Mouse (Mus musculus): ENCODE data around the gene Adgrv1.
"Not testable (repeated sequence)": the region's sequence is repeated elsewhere in the genome, so short reads cannot be mapped to it uniquely, and the experiment has no call there.

Gene Adgrv1

DNA sequence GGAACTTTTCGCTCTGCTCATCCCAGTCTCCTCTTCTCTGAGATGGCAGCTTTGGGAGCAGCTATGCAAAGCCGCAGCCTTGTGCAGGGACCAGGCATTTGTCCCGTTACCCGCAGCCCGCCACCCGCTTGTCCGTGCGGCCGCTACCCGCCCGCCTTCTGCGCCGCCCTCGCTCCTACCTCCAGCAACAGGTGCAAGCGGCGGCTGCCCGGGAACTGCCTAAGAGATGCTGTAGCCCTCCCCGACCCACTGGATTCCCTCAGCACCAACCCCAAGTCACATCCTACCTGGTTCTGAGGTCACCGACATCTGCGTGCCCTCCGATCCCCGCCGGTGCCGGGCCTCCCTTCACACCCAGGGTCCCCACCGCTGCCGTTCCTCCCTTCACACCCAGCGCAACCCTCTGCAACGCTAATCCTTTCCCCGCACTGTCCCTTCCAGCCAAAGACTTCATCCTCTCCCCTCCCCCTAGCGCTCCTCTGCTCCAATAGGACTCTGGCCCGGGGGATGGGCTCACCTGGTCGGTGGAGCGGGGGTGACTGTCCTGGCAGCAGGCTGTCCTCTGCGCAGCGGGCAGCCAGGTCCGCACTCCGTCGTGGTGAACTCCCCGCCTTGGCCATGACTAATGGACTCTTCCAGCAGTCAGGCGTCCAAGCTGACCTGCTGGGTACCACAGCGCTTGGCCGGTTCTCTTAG lies at the start of gene Adgrv1:
Gene Adgrv1, minus strand, starts transcription at position 435 of the 696 bp plus-strand sequence.
- DNase-seq: peak; percentile 55

DNA sequence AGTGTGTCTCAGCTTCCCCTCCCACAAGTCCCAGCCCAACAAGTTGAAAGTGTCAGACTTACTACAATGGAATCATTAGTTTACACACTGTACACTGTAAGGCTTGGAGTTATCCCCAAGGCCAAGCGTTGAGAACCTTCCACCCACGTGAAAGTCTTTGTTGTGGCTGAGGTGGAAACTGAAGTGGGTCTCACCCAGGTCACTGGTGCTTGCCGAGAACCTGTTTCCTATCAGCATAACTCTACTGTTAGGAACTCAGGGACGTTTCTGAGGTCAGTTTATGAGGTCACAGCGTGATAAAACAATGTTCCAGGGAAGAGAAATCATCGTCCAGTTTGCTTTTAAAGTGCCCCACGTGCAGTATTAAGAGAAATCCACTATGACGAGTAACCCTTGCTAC lies 42.4 kb upstream of the Adgrv1 start:
- no peak for DNase-seq

DNA sequence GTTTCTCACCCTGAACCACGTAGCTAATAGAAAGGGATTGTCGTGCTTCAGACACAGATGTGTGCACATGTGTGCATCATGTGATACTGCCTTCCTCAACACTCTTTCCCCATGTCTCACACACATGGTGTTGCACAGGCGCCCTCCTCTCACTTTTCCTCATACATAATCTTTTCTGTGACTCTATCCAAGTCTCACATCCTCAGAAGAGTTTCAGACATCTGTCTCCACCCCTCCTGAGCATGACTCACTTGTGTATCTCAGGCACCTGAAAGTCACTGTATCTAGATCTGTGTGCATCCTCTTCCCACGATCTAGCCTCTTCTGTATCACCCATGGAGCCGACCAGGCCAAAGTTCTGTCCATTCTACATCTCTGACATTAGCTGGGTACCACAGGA lies 34.8 kb upstream of the Adgrv1 start:
- no peak for DNase-seq

DNA sequence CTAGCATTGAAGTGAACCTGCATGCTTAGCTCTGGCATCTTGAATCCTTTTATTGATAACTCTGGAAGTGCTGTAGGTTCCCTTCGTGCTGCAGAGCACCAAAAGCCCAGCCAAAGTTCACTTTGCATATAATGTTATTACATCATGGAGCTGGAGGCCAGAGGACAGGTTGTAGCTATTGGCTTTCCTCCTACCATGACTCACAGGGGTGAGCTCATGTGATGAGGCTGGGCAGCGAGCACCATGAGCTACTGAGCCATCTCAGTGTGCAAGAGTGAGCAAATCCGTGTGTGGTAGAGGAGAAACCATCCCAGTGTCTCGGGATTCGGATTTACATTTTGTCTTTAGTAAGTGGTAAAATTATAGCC lies 31.4 kb upstream of the Adgrv1 start:
- no peak for DNase-seq

DNA sequence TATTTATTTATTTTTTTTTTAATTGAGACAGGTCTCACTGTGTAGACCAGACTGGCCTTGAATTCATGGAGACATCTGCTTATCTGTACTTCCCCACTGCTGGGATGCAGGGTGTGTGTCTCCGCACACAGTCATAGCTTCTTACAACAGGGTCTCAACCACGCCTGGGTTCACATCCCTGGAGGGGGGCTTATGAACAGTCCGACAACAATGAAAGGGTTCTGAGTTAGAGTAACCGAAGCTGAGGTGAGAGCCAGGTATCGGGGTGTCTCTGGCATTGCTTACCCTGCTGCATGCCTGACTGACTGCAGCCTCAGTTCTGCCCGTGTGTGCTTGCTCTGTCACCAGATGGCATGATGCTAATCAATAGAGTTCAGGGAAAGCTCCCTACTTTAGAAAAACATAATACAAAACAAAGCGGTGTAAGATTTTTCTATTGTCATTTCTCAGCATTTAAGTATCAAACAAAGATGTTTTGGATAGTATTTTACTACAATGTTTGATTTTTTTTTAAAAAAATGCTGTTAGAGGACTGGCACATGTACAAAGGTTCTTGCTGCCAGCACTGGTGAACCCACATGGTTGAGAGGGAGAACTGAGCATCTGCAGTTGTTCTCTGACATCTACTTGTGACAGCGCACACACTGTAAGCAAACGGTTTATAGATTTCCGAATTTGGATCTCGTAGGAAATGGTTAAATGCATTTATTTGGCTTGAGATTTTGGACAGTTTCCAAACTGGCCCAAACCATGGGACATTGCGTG lies 30.8 kb upstream of the Adgrv1 start:
- no peak for DNase-seq

DNA sequence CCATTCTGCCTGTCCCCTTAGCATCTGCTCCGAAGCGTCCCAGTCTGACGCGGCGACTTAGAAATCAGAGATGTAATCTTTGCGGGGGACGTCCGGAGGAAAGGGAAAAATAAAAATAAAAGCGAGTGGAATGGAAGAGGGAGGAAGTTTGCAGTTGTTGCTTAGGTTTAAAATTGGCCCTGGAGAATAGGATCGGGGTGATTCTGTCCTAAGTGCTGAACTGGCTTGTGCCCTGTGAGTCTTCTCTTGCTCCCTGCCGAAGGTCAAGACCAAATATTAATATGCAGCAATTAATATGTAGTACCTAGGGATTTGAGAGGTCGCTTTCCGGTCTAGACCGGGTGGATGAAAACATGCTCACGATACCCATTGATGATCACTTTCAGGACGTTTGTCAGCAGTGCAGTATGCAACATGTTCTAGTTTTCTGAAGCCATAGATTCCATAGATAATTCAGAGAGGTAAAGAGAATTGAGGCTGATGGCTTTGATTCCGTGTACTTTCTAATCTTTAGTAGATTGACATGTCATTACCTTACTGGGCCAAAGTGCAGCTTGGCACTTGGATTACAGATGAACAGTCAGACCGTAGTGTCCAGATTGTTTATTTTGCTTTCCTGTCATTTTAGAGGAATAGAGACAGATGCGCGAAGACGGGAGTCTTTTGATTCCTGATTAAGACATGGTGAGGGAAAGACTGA lies 25.2 kb upstream of the Adgrv1 start:
- DNase-seq: no peak

DNA sequence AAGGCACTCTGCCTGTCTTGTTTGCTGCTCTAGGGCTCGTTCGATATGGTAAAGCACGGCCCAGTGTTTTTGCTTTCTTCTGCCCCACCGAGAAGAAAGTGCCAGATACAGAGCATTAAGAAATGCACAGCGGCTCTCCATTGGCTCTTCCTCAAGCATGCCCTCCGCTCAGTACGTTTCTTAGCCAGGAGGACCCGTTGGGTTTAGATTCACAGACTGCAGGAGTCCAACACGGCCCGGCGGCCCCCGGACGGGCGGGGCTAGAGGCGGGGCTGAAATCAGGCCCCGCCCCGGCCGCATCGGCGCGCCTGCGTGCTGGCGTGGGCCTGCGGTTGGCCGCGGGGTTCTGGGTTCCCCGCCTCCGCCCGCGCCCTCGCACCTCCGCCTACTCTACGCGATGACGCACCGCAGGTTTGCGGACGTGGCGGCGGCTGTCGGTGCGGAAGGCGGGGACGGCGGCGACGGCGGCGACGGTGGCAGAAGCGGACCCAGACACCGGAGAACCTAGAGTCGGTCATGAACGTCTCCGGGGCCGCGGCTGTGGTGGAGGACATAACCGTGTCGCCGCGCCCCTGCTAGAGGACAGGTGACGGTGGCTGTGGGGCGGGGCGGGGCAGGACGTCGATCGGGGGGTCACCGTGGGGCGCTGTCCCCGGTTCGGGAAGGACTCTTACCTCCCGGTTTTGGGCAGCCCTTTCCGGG lies 24.5 kb upstream of the Adgrv1 start, which contains the start of gene Lysmd3:
Gene Lysmd3, plus strand, starts transcription at position 313 of the 702 bp plus-strand sequence.
- peak; percentile 94 for DNase-seq

DNA sequence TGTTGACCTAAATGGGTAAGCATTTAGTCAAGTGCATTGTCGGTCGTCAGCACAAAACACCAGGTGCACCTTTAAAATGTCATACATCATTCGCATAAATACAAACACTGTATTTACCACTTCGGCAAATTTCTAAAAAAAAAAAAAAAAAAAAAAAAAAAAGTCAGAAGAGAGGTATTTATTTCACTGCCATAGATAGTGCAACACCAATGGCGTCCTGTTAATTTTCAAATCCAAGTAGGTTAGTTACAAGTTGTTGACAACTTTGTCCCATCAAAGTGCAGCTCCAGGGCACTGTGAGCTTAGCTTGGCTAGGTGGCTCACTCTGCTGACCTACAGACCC lies 24.0 kb upstream of the Adgrv1 start:
- DNase-seq: no peak

DNA sequence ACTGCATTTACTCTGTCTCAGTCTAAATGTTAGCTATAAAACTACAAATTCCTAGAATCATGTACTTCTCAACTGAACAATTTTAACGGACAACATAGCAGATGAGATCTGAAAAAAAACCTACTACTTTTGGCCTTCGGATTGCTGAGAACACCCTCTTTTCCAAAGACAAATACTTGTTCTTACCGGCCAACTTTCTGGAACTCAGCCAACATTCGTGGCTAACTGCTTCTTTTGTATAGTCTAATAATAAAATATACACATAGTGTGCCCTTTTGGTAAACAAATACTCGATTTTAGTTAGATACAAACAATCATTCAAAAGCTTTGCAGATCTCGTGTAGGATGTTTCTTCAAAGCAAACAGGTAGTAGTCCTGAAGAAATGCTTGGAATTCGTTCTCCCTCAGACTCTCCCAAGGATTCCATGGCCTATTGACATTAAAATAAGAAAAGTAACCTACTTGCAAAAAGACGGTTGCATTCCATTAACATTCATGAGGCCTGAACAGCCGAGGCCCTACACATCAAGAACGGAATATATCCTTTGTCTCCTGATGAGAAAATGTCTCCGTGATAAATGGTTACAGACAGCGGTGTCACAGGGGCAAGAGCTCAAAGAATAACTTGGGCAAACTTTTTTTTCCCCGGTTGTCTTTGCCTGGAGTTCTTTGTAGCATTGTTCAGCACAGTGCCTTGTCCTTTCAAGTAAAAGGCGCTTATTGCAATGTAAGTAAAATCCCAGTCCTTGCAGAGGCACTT lies 23.3 kb upstream of the Adgrv1 start:
- DNase-seq: no peak

DNA sequence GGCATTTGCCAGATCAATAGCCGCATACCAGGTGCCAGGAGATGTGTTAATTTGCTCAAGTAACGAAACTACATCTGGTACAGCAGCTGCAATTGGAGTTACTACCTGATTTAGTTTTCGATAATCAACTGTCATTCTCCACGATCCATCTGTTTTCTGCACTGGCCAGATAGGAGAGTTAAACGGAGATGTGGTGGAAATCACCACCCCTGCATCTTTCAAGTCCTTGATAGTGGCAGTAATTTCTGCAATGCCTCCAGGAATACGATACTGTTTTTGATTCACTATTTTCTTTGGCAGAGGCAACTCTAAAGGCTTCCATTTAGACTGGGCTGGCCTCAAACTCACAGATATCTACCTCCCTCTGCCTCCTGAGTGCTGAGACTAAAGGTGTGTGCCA lies 17.4 kb upstream of the Adgrv1 start:
- DNase-seq: not testable (repeated sequence)

DNA sequence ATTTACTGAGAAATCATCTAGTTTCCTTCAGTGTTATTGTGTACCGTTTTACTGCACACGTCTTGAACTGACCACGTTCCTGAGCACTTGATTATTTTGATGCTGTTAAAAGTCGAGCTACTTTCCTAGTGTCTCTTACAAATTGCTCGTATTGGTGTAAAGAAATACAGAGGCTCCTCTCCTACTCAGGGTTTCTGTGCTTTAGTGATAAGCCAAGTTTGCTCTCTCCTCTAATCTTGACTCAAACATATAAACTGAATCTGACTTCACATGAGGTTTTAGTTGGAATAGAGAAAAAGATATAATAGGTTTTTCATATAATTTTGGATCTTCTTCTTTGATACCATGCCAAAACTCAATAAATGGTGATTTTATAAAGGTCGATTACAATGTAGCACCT lies 13.4 kb upstream of the Adgrv1 start:
- no peak for DNase-seq

DNA sequence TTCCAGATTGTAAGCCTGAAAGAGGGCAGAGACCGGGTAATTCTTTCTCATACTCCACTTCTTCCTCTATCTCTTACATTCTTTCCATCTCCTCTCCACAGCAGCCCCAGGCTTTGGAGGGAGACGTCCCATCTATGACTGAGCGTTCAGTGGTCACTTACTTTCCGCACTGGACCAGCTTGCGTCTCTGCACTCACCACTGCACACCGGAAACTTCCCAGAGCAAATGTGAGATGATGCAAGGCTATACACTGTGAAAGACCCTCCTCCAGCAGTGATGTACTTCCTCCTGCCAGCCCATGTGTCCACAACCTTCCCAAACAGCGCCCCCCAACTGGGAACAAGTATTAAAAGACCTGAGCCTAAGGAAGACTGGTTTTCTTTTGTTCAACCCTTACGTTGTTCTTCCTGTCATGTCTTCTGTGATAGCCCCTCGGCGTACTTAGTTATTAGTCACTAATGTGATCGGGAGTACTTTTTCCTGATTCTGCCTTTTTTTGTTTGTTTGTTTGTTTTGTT lies 11.2 kb upstream of the Adgrv1 start:
- no peak for DNase-seq

DNA sequence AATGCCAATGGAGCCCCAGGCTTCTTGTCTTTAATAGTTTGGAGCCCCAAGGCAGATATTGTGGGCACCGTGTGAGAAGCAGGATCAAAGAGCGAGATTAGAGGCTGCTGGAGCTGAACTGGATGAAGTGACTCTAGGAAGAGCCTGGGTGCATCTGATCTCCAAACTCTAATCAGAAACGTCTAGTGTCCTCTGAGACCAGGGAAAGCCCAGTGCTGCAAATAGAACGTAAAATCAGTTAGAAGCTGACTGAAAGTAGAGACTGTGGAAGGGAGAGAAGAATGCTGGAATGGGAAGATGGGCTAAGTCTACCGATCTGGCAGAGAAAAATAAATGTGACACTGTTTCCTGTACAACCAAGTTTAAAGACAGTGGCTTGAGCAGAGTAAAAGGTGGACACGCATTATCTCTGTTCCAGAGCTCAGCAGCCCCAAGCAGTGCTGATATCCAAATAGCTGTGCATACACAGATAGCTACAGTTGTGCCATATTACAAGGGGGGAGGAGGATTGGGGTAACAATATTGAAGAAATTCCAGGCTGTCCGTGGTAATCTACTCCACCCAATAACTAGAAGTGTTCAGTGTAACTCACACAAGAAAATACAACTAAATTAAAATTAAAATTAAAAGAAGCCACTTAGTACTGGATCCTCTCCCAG lies 9.7 kb upstream of the Adgrv1 start:
- no peak for DNase-seq

DNA sequence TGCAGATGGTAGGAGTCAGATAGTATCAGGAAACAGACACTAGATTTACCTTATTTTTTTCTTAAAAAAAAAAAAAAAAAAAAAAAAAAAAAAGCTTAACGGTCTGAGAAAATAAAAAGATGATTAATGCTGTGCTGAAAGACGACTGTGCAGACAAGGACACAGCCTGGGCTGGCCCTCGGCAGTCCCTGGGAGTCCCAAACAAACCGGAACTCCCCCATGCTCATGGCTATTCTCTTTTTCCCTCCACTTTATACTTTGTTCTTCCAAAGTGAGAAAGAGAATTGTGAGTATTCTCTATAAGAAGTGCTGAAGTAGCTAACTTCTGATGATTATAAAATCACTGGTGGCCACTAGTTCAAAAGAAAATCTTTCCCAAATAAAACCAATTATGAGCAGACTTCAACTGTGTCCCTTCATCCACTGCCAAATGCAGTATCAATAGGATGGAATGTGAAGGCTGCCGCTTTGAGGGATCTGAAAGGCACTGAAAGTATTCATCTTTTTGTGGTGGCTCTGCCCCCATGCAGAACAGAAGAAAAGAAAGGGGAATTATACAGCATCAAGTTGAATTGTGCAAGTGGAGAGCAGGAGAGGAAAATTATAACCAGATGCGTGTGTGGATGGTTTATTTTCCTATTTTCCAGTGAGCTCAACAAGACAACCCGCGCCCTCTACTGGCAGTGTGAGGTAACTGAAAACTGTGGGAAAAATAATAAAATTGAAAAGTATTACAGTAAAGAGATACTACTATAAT lies 8.5 kb upstream of the Adgrv1 start:
- DNase-seq: peak; percentile 57

DNA sequence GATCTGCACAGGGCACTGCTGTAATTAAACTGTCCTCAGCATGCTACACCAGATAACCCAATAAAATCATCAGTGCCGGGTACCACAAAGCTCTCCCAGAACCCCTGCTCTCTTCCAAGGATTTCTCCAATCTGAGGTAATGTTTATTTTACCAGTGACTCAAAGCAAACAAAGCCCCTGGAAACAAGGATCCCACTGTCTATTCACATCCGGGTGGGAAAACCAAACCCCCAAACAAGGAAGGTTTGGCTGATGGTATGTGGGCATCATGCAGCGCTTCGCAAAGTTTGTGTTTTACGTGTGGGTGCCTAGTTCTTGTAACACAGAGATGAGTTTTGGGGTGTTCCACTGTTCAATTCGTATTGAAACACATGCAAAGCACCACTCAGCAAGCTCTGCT lies 7.9 kb upstream of the Adgrv1 start:
- DNase-seq: no peak

DNA sequence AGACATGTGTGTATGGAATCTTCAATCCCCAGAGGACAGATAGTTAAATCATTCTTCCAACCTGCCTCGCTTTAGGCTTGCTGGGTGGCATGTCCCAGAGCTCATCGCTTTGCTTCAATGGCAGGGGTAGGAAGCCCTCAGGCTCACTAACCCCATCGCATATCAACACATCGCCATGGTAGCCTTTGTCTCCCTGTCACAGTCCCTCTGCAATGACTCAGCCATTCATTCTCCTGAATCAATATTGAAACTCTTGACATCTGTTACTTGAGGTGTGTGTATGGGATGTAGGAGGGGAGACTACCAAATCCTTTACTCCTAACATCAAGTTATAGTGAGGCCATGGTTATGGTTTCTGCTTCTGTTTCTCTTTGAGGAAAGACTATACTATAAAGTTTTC lies 6.7 kb upstream of the Adgrv1 start:
- DNase-seq: no peak

DNA sequence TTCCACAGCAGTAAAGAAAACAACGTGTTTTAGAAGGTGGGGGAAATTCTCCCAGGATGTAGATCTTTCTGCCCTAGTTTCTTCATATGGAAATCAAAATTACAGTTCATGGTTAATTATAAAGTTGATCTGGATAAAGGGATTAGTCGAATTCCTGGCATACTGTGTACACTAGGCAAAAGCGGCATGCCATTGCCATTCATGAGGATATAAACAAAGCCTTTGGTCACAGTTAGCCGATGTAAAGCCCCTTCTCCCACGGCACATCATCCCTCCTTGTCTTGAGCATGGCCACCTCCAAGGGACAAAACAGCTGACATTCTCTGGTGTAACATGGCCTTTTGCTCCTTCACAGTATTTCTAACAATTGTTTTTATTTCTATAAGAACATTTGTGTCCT lies 2.4 kb downstream of the Adgrv1 start:
- no peak for DNase-seq

DNA sequence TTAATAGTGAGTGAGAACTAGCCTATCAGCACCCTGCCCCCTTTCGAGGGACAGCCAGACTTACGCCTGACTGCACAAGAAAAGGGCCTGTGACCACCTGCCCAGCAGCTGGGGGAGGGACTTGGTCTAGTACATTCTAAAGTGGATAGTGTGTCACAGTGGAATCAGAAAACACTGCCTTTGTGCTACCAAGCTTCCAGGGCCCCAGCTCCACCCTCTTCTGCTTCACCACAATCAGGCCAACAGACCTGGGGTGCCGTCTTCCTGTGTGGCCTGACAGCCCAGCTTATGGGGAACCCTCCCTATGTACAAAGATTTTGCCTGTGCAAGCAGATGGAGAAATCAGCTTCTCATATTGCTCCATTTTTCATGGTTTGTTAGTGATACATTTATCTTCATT lies 3.6 kb downstream of the Adgrv1 start:
- no peak for DNase-seq

DNA sequence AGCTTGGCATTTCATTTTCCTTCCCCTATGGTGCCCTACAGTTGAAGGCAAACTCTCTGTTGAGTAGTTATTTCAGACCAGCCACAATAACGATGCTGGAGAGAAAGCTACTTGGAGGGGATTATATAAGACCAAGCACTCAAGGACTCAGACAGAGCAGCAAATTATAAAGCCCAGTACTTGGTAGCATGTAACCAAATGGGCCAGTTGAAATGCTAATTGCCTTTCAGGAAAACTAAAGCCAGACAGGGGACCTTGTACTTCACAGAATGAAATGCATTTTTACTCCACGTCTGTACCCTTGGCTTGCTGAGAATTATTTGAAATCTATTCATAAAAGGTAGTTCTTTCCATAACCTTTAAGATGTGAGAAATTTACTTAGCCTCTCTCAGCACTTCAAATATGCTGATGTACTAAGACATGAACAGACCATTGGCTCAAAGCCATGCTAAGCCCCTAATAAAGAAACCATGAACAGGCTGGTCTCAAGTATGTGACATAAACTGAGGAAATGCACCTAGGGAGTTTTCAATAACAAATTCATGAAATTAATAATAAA lies 4.2 kb downstream of the Adgrv1 start:
- no peak for DNase-seq

DNA sequence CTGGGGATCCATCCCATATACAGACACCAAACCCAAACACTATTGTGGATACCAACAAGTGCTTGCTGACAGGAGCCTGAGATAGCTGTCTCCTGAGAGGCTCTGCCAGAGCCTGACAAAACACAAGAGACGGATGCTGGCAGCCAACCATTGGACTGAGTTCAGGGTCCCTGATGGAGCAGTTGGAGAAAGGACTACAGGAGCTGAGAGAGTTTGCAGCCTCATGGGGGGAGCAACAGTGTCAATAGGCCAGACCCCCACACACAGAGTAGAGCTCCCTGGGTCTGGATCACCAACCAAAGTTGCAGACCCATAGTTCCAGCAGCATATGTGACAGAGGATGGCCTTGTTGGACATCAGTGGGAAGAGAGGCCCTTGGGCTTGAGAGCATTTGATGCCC lies 5.1 kb downstream of the Adgrv1 start:
- DNase-seq: not testable (repeated sequence)

DNA sequence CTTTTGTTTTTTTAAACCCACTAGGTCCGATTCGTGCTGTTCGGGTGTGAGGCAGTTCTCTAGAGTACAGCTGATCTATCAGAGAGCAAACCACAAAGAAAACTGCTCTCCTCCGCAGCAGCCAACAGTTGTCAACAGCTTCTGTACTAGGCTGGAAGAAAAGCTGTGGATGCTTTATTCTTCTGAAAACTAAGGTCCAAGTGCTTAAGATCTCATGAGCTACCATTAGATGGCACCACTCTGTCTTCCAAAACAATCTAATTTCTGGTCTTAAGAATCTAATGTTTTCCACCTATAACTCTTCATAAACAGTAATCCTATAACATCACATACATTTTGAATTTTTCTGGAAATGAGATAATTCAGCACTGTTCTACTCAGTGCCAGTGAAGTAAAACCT lies 22.6 kb downstream of the Adgrv1 start:
- no peak for DNase-seq

All from right cerebral cortex, postnatal 14 days (tissue).